Mouse (Mus musculus) intestine, postnatal 0 days (tissue): ENCODE data around the gene 5830411N06Rik. TPM values are rescaled to one million over a fixed set of nuclear protein-coding genes. Genes with fewer than 3 reads are reported as not detected.

Experiments
- ATAC-seq: fragments of 200-750 bp; cut with Nextera tagmentation; 2 replicates; pipeline ENCODE4 v1.8.0; 2017; ENCODE audit warnings: mild to moderate bottlenecking, moderate TSS enrichment, moderate library complexity
- H3K27ac ChIP-seq: fragments of 300-500 bp; sonication (generic); 2 replicates; pipeline ENCODE4 v1.5.1; 2014; ENCODE audit warnings: mild to moderate bottlenecking, low read depth, low read length, moderate library complexity
- H3K27me3 ChIP-seq: fragments of 300-500 bp; sonication (generic); replicated peaks from 2 replicates; pipeline ENCODE4 v1.6.1; 2014; ENCODE audit warnings: low read length, mixed read lengths; ENCODE audit not compliant: control insufficient read depth, insufficient read depth
- H3K36me3 ChIP-seq: fragments of 300-500 bp; sonication (generic); 2 replicates; pipeline ENCODE4 v1.6.1; 2014; ENCODE audit warnings: mild to moderate bottlenecking, moderate library complexity; ENCODE audit not compliant: control insufficient read depth, insufficient read depth
- H3K4me1 ChIP-seq: fragments of 300-500 bp; sonication (generic); replicated peaks from 2 replicates; pipeline ENCODE4 v1.6.1; 2014; ENCODE audit warnings: antibody characterized with exemption, low read length, mixed read lengths; ENCODE audit not compliant: control insufficient read depth, insufficient read depth
- H3K4me2 ChIP-seq: fragments of 300-500 bp; sonication (generic); replicated peaks from 2 replicates; pipeline ENCODE4 v1.6.1; 2014; ENCODE audit warnings: low read depth, mild to moderate bottlenecking, moderate library complexity
- H3K4me3 ChIP-seq: fragments of 300-500 bp; sonication (generic); 2 replicates; pipeline ENCODE4 v1.5.1; 2014; ENCODE audit warnings: low read depth, low read length
- H3K9ac ChIP-seq: fragments of 300-500 bp; sonication (generic); 2 replicates; pipeline ENCODE4 v1.6.1; 2014; ENCODE audit warnings: mild to moderate bottlenecking, low read depth, low read length
- H3K9me3 ChIP-seq: fragments of 300-500 bp; sonication (generic); 2 replicates; pipeline ENCODE4 v1.6.1; 2016; ENCODE audit warnings: mixed run types; ENCODE audit not compliant: control insufficient read depth
- CTCF ChIP-seq: sonication (generic); IDR thresholded peaks from 2 replicates; pipeline ENCODE4 v1.5.1; 2016; ENCODE audit warnings: low read depth, mild to moderate bottlenecking, control low read depth, antibody characterized with exemption, moderate library complexity
- WGBS: fragments of 180-500 bp; shearing (Covaris S2); extraction: QIAGEN DNeasy Blood & Tissue Kit; methylation state at CpG from one replicate; pipeline ENCODE4 v1.1.7; 2014; 5-methylcytosine and 5-hydroxymethylcytosine counted together
- polyA plus RNA-seq: library from polyadenylated mRNA; unstranded; fragments of >200 nt; fragmentation: Nextera tagmentation; extraction: Ambion mirVana; gene quantifications from 2 replicates; pipeline ENCODE4 v1.2.1, GENCODE M21; 2015

The 5830411N06Rik gene
- polyA plus RNA-seq, 1 experiment from 2014 or later: not detected

- no peaks in the 10 kb centered on the region for H3K27me3 ChIP-seq
- TF ChIP-seq CTCF: no peak
- H3K4me1 ChIP-seq: no peaks in the 10 kb centered on the region
- no peaks in the 10 kb centered on the region for H3K9me3 ChIP-seq
- no peak for ATAC-seq
- no peaks in the 10 kb centered on the region for H3K36me3 ChIP-seq
- H3K9ac ChIP-seq: no peak overlapping the region
- H3K4me3 ChIP-seq: no peak overlapping the region
- no peak overlapping the region for H3K27ac ChIP-seq
- H3K4me2 ChIP-seq: no peak overlapping the region
These were observed 74.1 kb downstream of the 5830411N06Rik start for GRCm38 (mm10) chr7:140321135-140321534.

- no peak for ATAC-seq
- Histone ChIP-seq H3K4me1 (no peaks in the 10 kb centered on the region), H3K9ac (no peak overlapping the region), H3K36me3 (no peaks in the 10 kb centered on the region), H3K4me3 (no peak overlapping the region), H3K4me2 (no peak overlapping the region), H3K27ac (no peak overlapping the region), H3K9me3 (no peaks in the 10 kb centered on the region), H3K27me3 (no peaks in the 10 kb centered on the region)
- WGBS: 53% methylated on average over 1 of the region's 1 CpGs
- no peak for TF ChIP-seq CTCF
These were observed 82.8 kb downstream of the 5830411N06Rik start for GRCm38 (mm10) chr7:140329766-140330304.

GRCm38 (mm10) chr7:140333717-140334116, 86.6 kb downstream of the 5830411N06Rik start, which contains the start of gene Olfr527:
Gene Olfr527 (plus strand): TSS chr7:140334017.
- no peak for ATAC-seq
- H3K27me3 ChIP-seq: no peaks in the 10 kb centered on the region
- no peak within 1 kb of the TSS for H3K4me2 ChIP-seq
- H3K4me3 ChIP-seq: no peak within 1 kb of the TSS
- H3K9ac ChIP-seq: no peak within 1 kb of the TSS
- H3K36me3 ChIP-seq: no peaks in the 10 kb centered on the region
- no peak within 1 kb of the TSS for H3K27ac ChIP-seq
- H3K9me3 ChIP-seq: no peaks in the 10 kb centered on the region
- TF ChIP-seq CTCF: no peak
- H3K4me1 ChIP-seq: no peaks in the 10 kb centered on the region
- 75% methylated on average over 2 of the region's 2 CpGs for WGBS

Other genes starting within 250 kb of the 5830411N06Rik start
- gene Zfp511, start 210.9 kb upstream of the 5830411N06Rik start, polyA plus RNA-seq: 16.0 and 17.6 TPM in 2 replicates
- gene Tubgcp2, start 210.6 kb upstream of the 5830411N06Rik start, polyA plus RNA-seq: 12.3 and 13.0 TPM in 2 replicates
- gene Msx3, start 198.2 kb upstream of the 5830411N06Rik start, polyA plus RNA-seq: not detected in 2 replicates
- 3.7 and 3.9 TPM in 2 replicates for gene Caly, start 164.7 kb upstream of the 5830411N06Rik start, polyA plus RNA-seq
- 4,234 and 4,267 TPM in 2 replicates for gene Prap1, start 153.9 kb upstream of the 5830411N06Rik start, polyA plus RNA-seq
- gene Fuom, start 144.8 kb upstream of the 5830411N06Rik start, polyA plus RNA-seq: 138 and 139 TPM in 2 replicates
- gene Paox, start 131.5 kb upstream of the 5830411N06Rik start, polyA plus RNA-seq: 25.8 and 28.5 TPM in 2 replicates
- 153 and 161 TPM in 2 replicates for gene Echs1, start 130.8 kb upstream of the 5830411N06Rik start, polyA plus RNA-seq
- 15.7 and 17.1 TPM in 2 replicates for gene Mtg1, start 109.7 kb upstream of the 5830411N06Rik start, polyA plus RNA-seq
- 0.92 and 0.99 TPM in 2 replicates for gene Sprn, start 92.4 kb upstream of the 5830411N06Rik start, polyA plus RNA-seq
- not detected in 2 replicates for gene Olfr522, start 82.5 kb upstream of the 5830411N06Rik start, polyA plus RNA-seq
- not detected in 2 replicates for gene Olfr523, start 74.1 kb upstream of the 5830411N06Rik start, polyA plus RNA-seq
- not detected in 2 replicates for gene Olfr524, start 41.3 kb upstream of the 5830411N06Rik start, polyA plus RNA-seq
- gene Cd163l1, start 29.0 kb upstream of the 5830411N06Rik start, polyA plus RNA-seq: 0.16 and 0.22 TPM in 2 replicates
- gene Olfr525, start 73.6 kb downstream of the 5830411N06Rik start, polyA plus RNA-seq: not detected in 2 replicates
- not detected in 2 replicates for gene Olfr527, start 86.7 kb downstream of the 5830411N06Rik start, polyA plus RNA-seq
- gene Olfr60, start 114.4 kb downstream of the 5830411N06Rik start, polyA plus RNA-seq: not detected in 2 replicates
- not detected in 2 replicates for gene Olfr530, start 129.0 kb downstream of the 5830411N06Rik start, polyA plus RNA-seq
- gene Olfr531, start 155.6 kb downstream of the 5830411N06Rik start, polyA plus RNA-seq: not detected in 2 replicates
- not detected in 2 replicates for gene Olfr532, start 174.4 kb downstream of the 5830411N06Rik start, polyA plus RNA-seq
- gene Olfr533, start 216.1 kb downstream of the 5830411N06Rik start, polyA plus RNA-seq: not detected in 2 replicates
- gene Olfr535, start 236.9 kb downstream of the 5830411N06Rik start, polyA plus RNA-seq: not detected in 2 replicates